Mouse (Mus musculus) embryonic fibroblast, embryonic 13.5 days (primary cell): ENCODE data around the gene Csgalnact2. TPM values are rescaled to one million over a fixed set of nuclear protein-coding genes. Genes with fewer than 3 reads are reported as not detected.

Experiments used
- H3K27ac ChIP-seq: 2 replicates; pipeline ENCODE4 v1.5.1; 2012; ENCODE audit warnings: low read length, control low read depth, inconsistent platforms; ENCODE audit not compliant: insufficient read depth
- H3K4me1 ChIP-seq: 2 replicates; pipeline ENCODE4 v1.6.1; 2011; ENCODE audit warnings: low read length; ENCODE audit not compliant: control insufficient read depth, insufficient read depth
- H3K4me3 ChIP-seq: 2 replicates; pipeline ENCODE4 v1.5.1; 2011; ENCODE audit warnings: mild to moderate bottlenecking, control low read depth, low read length; ENCODE audit not compliant: insufficient read depth
- CTCF ChIP-seq: IDR thresholded peaks from 2 replicates; pipeline ENCODE4 v1.5.1; 2011; ENCODE audit warnings: mild to moderate bottlenecking, control low read depth, low read length, moderate library complexity, borderline replicate concordance; ENCODE audit not compliant: insufficient read depth
- POLR2A ChIP-seq: IDR thresholded peaks from 2 replicates; pipeline ENCODE4 v1.6.1; 2011; ENCODE audit warnings: low read depth, mild to moderate bottlenecking, control low read depth, low read length, moderate library complexity
- polyA plus RNA-seq: library from polyadenylated mRNA; stranded (reverse); fragments of >200 nt; gene quantifications from 2 replicates; pipeline ENCODE4 v1.2.4, GENCODE M21; 2011; ENCODE audit warnings: low read depth; ENCODE audit not compliant: missing spikeins, insufficient read length

Gene Csgalnact2
- polyA plus RNA-seq, 1 experiment, result 32.6 TPM

GRCm38 (mm10) chr6:118099311-118099802, 39.6 kb downstream of the Csgalnact2 start:
- Histone ChIP-seq H3K4me1 (no peaks in the 10 kb centered on the region), H3K4me3 (no peak overlapping the region), H3K27ac (no peak overlapping the region)
- TF ChIP-seq CTCF, result no peak
- TF ChIP-seq POLR2A, result no peak

- H3K4me3 ChIP-seq, result no peak overlapping the region
- no peaks in the 10 kb centered on the region for H3K4me1 ChIP-seq
- H3K27ac ChIP-seq, result no peak overlapping the region
- no peak for TF ChIP-seq CTCF
- TF ChIP-seq POLR2A, result no peak
These were observed 41.1 kb downstream of the Csgalnact2 start for GRCm38 (mm10) chr6:118097765-118098365.

- no peak for TF ChIP-seq CTCF
- TF ChIP-seq POLR2A, result no peak
- Histone ChIP-seq H3K4me3 (no peak overlapping the region), H3K27ac (no peak overlapping the region), H3K4me1 (no peaks in the 10 kb centered on the region)
These were observed 48.1 kb downstream of the Csgalnact2 start for GRCm38 (mm10) chr6:118090827-118091226.

DNA sequence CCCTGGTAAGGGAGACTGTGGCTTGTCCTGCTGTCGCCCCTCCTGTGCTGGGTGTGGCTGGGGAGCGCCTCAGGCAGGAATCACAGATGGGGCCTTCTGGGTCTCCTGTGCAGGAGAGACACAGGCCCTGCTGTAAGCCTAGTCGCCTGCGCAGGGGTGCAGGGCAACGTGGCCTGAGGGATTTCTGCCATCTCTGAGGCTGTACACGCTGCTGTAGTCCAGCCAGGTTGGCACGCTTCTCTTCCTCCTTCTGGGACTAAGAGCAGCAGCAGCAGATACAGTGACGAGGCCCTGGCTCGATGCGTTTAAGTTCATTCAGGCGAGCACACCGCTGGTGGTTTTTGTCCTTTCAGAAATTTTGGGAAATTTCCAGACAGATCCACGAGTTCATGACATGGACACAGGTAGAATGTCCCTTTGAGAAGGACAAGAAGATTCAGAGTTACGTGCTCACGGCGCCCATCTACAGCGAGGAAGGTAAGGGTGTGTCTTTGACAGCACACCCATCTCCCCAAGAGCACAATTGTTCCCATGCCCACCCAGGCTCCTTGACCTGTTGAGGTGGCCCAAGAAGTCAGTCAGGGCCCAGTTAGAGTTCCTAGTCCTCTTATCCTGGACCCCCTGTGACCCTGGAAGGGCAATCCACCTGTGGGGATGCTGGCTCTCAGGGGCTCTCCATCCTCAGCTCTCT, 50.0 kb downstream of the Csgalnact2 start:
- no peaks in the 10 kb centered on the region for H3K4me1 ChIP-seq
- TF ChIP-seq POLR2A (no peak), CTCF (no peak)
- H3K27ac ChIP-seq, result no peak overlapping the region
- no peak overlapping the region for H3K4me3 ChIP-seq

DNA sequence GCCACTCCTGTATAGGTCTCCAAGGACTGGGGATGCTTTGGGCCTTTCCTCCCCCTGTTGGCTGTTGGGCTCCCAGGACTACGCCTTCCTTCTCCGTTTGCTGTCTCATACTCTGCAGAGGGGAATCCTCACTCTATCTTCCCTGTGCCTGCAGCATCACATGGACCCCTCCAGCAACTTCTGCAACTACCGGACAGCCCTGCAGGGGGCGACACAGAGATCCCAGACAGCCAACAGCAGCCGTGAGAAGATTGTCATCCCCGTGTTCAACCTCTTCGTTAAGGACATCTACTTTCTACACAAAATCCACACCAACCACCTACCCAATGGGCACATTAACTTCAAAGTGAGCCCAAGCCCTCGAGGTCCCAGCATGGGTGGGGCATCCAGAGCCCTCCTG, 51.0 kb downstream of the Csgalnact2 start:
- Histone ChIP-seq H3K27ac (no peak overlapping the region), H3K4me3 (no peak overlapping the region), H3K4me1 (no peaks in the 10 kb centered on the region)
- TF ChIP-seq CTCF, result no peak
- TF ChIP-seq POLR2A, result no peak

- Histone ChIP-seq H3K4me1 (no peaks in the 10 kb centered on the region), H3K4me3 (no peak overlapping the region), H3K27ac (no peak overlapping the region)
- TF ChIP-seq POLR2A, result no peak
- no peak for TF ChIP-seq CTCF
These were observed 54.3 kb downstream of the Csgalnact2 start for GRCm38 (mm10) chr6:118084596-118084995.

- TF ChIP-seq CTCF (no peak), POLR2A (no peak)
- no peak overlapping the region for H3K27ac ChIP-seq
- no peak overlapping the region for H3K4me3 ChIP-seq
- H3K4me1 ChIP-seq, result no peaks in the 10 kb centered on the region
These were observed 55.3 kb downstream of the Csgalnact2 start for GRCm38 (mm10) chr6:118083608-118084007.

DNA sequence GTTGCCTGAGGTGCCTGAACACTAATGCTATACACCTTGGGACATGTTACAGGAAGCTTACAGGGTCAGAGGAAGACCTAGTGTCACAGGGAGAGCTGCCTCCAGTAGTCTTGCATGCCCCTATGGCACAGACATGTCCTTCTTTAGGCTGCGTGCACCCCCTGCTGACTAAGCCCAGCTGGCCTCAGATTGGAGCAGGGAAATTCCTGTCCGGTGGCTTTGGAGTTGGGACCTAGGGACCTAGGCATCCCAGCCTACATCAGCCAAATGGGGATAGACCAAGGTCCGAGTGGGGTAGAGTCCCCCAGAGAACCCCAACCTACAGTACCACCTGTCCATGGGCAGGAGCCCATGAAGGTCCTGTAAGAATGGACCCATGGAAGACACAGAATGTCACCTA, 56.6 kb downstream of the Csgalnact2 start:
- TF ChIP-seq CTCF (no peak), POLR2A (no peak)
- Histone ChIP-seq H3K4me1 (no peaks in the 10 kb centered on the region), H3K27ac (no peak overlapping the region), H3K4me3 (no peak overlapping the region)

- TF ChIP-seq POLR2A, result no peak
- no peak for TF ChIP-seq CTCF
- H3K27ac ChIP-seq, result no peak overlapping the region
- no peak overlapping the region for H3K4me3 ChIP-seq
- H3K4me1 ChIP-seq, result no peaks in the 10 kb centered on the region
These were observed 58.2 kb downstream of the Csgalnact2 start for GRCm38 (mm10) chr6:118080711-118081110.

GRCm38 (mm10) chr6:118079762-118080465, 59.0 kb downstream of the Csgalnact2 start:
- Histone ChIP-seq H3K4me3 (no peak overlapping the region), H3K27ac (no peak overlapping the region)
- TF ChIP-seq POLR2A (no peak), CTCF (no peak)

More at GRCm38 (mm10) chr6:118079762-118080465, 59.0 kb downstream of the Csgalnact2 start:
- H3K4me1 ChIP-seq, result no peaks in the 10 kb centered on the region
